Mouse (Mus musculus): Measurements from ENCODE around the gene Gm28729.

GRCm38 (mm10) chr9:96543643-96544640 lies 18.9 kb upstream of the Gm28729 start:
- TF ChIP-seq CTCF (IDR thresholded peaks at IDR 0.05; ENCODE audit: extremely low read depth, insufficient read depth, low read length) (peak; percentile 25; the same call in 1 of the 2 replicates), POLR2A (IDR thresholded peaks at IDR 0.05; ENCODE audit: extremely low read depth, insufficient read depth, low read length) (0 out of 2 replicates have a peak, but pooled peaks have one; percentile 16)

Measured in cortical plate, adult 2 months (tissue).